Mouse (Mus musculus) kidney, embryonic 15.5 days (tissue): ENCODE results near the gene Hoxa1. TPM values are rescaled to one million over a fixed set of nuclear protein-coding genes. Genes with fewer than 3 reads are reported as not detected.
A peak's percentile ranks its signal among the peaks of the same experiment; 100 is the strongest.

Experiments
- ATAC-seq: fragments of 200-750 bp; cut with Nextera tagmentation; replicated peaks from 2 replicates; pipeline ENCODE4 v1.8.0; 2017; ENCODE audit warnings: moderate TSS enrichment; ENCODE audit not compliant: low FRiP score
- H3K27ac ChIP-seq: fragments of 300-500 bp; sonication (generic); 2 replicates; pipeline ENCODE4 v1.5.1; 2015; ENCODE audit warnings: mild to moderate bottlenecking, inconsistent platforms
- H3K27me3 ChIP-seq: fragments of 300-500 bp; sonication (generic); 2 replicates; pipeline ENCODE4 v1.6.1; 2015; ENCODE audit warnings: inconsistent platforms
- H3K36me3 ChIP-seq: fragments of 300-500 bp; sonication (generic); 2 replicates; pipeline ENCODE4 v1.6.1; 2015; ENCODE audit warnings: inconsistent platforms
- H3K4me1 ChIP-seq: fragments of 300-500 bp; sonication (generic); 2 replicates; pipeline ENCODE4 v1.6.1; 2015; ENCODE audit warnings: inconsistent platforms
- H3K4me2 ChIP-seq: fragments of 300-500 bp; sonication (generic); 2 replicates; pipeline ENCODE4 v1.6.1; 2015; ENCODE audit warnings: moderate library complexity, mild to moderate bottlenecking, inconsistent platforms
- H3K4me3 ChIP-seq: fragments of 300-500 bp; sonication (generic); replicated peaks from 2 replicates; pipeline ENCODE4 v1.5.1; 2015; ENCODE audit warnings: mild to moderate bottlenecking, inconsistent platforms
- H3K9ac ChIP-seq: fragments of 300-500 bp; sonication (generic); 2 replicates; pipeline ENCODE4 v1.6.1; 2015; ENCODE audit warnings: mild to moderate bottlenecking, inconsistent platforms
- H3K9me3 ChIP-seq: fragments of 300-500 bp; sonication (generic); replicated peaks from 2 replicates; pipeline ENCODE4 v1.6.1; 2016; ENCODE audit warnings: inconsistent platforms
- WGBS: fragments of 180-500 bp; shearing (Covaris S2); methylation state at CpG from one replicate; pipeline ENCODE4 v1.1.7; 2015; ENCODE audit warnings: mixed read lengths; 5-methylcytosine and 5-hydroxymethylcytosine counted together
- polyA plus RNA-seq: library from polyadenylated mRNA; unstranded; fragments of >200 nt; fragmentation: Nextera tagmentation; extraction: Ambion mirVana; gene quantifications from 2 replicates; pipeline ENCODE4 v1.2.1, GENCODE M21; 2015

Gene Hoxa1
- polyA plus RNA-seq, 1 experiment from 2014 or later, result 0.81 TPM

DNA sequence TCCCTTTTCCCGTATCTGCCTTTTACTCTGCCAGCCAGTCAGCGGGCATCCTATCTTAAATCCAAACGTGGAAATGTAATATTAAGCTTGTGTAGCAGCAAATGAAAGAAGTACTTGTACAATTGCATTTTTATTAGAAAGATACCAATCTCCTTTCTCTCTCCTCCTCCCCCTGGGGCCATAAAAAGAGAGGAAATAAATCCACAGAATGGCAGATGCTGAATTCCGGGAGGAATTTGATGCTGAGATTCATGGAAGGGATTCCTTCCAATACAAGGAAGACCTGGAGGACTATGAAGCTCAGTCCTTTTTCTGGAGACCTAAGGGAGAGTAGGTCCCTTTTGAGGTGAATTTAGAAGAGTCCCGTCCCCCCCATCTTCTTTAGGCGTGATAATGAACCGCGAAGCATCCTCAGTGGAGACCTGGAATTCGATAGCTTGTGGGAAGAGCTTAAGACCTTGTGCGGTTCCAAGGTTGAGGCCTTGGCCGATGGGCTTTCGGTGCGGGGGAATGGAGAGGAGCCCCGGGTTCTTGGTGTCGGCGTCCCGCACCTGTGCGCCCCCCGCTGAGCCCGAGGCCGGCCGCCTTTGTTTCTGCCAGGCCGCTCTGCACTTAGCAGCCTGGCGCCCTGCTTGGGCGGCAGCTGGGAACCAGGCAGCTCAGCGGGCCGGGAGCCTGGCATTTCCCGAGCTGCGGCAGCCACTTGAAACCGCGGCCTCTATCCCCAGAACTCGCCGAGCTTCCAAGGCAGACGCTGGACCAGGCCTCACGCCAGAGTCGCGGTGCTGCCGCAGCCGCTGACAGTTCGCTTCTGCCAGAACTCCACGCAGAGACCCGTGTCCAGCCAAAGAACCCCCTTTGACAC lies 10.3 kb upstream of the Hoxa1 start:
- Histone ChIP-seq H3K9ac (peak overlapping the region; percentile 23; the same call in 1 of the 2 replicates), H3K27me3 (no peaks in the 10 kb centered on the region), H3K4me3 (peak overlapping the region; percentile 14), H3K27ac (peak overlapping the region; percentile 90), H3K9me3 (no peaks in the 10 kb centered on the region), H3K4me1 (peaks cover 95% of the 10 kb centered on the region), H3K4me2 (peak overlapping the region; percentile 49), H3K36me3 (0 out of 2 replicates have a peak, but pooled peaks cover 4% of the 10 kb centered on the region)
- no peak for ATAC-seq
- 10% methylated on average over 42 of the region's 42 CpGs for WGBS

- H3K9me3 ChIP-seq, result no peaks in the 10 kb centered on the region
- H3K27me3 ChIP-seq, result no peaks in the 10 kb centered on the region
- 0 out of 2 replicates have a peak, but pooled peaks cover 4% of the 10 kb centered on the region for H3K36me3 ChIP-seq
- 33% methylated on average over 14 of the region's 14 CpGs for WGBS
- H3K27ac ChIP-seq, result peak overlapping the region; percentile 90
- H3K4me2 ChIP-seq, result 0 out of 2 replicates have a peak overlapping the region, but pooled peaks have one; percentile 49
- H3K9ac ChIP-seq, result no peak overlapping the region
- no peak for ATAC-seq
- H3K4me1 ChIP-seq, result peaks cover 95% of the 10 kb centered on the region
- H3K4me3 ChIP-seq, result no peak overlapping the region
Measured at GRCm38 (mm10) chr6:52167736-52168161, 9.6 kb upstream of the Hoxa1 start.

DNA sequence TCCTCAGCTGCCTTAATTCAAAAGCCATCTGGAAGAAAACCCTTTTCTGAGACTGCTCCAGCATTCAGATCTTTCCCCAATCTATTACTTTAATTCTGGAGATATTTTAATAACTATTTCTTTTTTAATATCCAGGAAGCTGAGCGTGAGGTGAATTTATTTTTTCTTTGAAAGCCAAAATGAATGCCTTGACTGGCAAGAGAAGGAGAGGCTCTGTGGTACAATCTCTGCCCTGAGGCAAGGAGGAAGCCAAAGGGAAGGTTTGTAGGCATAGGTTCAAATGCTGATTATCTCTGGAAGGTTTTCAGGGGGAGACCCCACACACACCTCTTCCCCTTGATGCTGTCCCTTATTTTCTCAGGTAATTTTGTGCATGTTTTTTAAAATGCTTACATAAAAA lies 9.1 kb upstream of the Hoxa1 start:
- Histone ChIP-seq H3K27ac (peak overlapping the region; percentile 90), H3K4me1 (peaks cover 94% of the 10 kb centered on the region), H3K9me3 (no peaks in the 10 kb centered on the region), H3K9ac (no peak overlapping the region), H3K27me3 (no peaks in the 10 kb centered on the region), H3K4me3 (0 out of 2 replicates have a peak overlapping the region, but pooled peaks have one; percentile 3), H3K36me3 (0 out of 2 replicates have a peak, but pooled peaks cover 4% of the 10 kb centered on the region), H3K4me2 (peak overlapping the region; percentile 49; the same call in 1 of the 2 replicates)
- no peak for ATAC-seq
- WGBS, result 47% methylated on average over 1 of the region's 1 CpGs

GRCm38 (mm10) chr6:52166431-52167077 lies 8.4 kb upstream of the Hoxa1 start:
- no peaks in the 10 kb centered on the region for H3K9me3 ChIP-seq
- no peaks in the 10 kb centered on the region for H3K27me3 ChIP-seq
- H3K4me1 ChIP-seq, result peaks cover 94% of the 10 kb centered on the region
- peak overlapping the region; percentile 12; the same call in 1 of the 2 replicates for H3K9ac ChIP-seq
- peak overlapping the region; percentile 49; the same call in 1 of the 2 replicates for H3K4me2 ChIP-seq
- WGBS, result 28% methylated on average over 4 of the region's 4 CpGs
- no peak for ATAC-seq
- 0 out of 2 replicates have a peak, but pooled peaks cover 4% of the 10 kb centered on the region for H3K36me3 ChIP-seq
- H3K4me3 ChIP-seq, result 0 out of 2 replicates have a peak overlapping the region, but pooled peaks have one; percentile 3
- H3K27ac ChIP-seq, result peak overlapping the region; percentile 90

DNA sequence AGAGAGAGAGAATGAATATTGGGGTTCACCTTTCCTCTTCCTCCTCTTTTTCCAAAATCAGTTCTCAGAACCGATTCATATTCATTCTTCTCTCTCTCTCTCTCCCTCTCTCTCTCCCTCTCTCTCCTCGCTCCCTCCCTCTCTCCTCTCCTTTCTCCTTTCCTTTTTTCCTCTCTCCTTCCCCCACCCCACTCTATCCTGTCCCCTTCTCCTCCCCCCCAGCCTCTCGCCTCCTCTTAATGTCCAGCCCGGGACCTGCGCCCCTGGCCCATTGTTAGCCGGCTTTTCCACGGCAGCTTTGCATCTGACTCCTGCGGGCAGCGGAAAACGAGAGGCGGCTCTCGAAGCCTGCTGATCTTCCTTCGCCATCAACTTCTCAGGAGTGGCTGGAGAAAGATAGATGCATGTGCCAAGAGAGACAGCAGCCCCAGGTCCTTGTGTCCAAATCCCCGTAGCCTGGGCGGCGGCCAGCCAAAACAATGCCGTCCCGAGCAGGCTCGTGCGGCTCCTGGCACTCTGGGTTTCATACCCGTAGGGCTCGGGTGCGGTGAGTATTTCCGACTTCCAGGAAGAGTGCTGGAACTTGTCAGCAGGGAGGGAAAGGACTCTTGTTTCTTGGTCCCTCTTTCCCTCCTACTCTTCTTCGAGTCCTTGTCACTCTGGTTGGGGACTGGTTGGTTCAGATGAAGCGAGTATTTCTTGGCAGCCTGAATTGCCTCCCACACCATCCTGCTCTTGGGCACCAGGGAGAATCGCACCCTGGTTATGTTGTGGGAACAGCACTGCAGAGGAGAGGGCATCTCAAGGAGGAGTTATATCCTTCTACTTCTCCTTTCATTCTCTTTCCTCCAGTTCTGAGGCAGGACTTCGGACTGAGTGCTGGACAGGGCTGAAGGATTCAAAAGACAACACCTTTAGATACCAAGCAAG lies 7.6 kb upstream of the Hoxa1 start:
- Histone ChIP-seq H3K4me1 (peaks cover 91% of the 10 kb centered on the region), H3K4me2 (peak overlapping the region; percentile 77), H3K36me3 (0 out of 2 replicates have a peak, but pooled peaks cover 4% of the 10 kb centered on the region), H3K9me3 (no peaks in the 10 kb centered on the region), H3K27me3 (no peaks in the 10 kb centered on the region), H3K4me3 (peak overlapping the region; percentile 19), H3K9ac (peak overlapping the region; percentile 21), H3K27ac (peak overlapping the region; percentile 90)
- ATAC-seq, result no peak
- 6% methylated on average over 28 of the region's 28 CpGs for WGBS

GRCm38 (mm10) chr6:52164626-52165440 lies 6.7 kb upstream of the Hoxa1 start, which contains the start of gene Hoxa2:
Hoxa2 (minus strand) TSS chr6:52164831.
- Histone ChIP-seq H3K4me2 (peak within 1 kb of the TSS; percentile 77), H3K4me1 (peaks cover 91% of the 10 kb centered on the region), H3K9ac (peak within 1 kb of the TSS; percentile 54), H3K4me3 (peak within 1 kb of the TSS; percentile 44), H3K27me3 (no peaks in the 10 kb centered on the region), H3K9me3 (no peaks in the 10 kb centered on the region), H3K27ac (peak within 1 kb of the TSS; percentile 90), H3K36me3 (0 out of 2 replicates have a peak, but pooled peaks cover under 1% of the 10 kb centered on the region)
- ATAC-seq, result peak; percentile 24; the same call in 1 of the 2 replicates
- 1% methylated on average over 25 of the region's 25 CpGs for WGBS

DNA sequence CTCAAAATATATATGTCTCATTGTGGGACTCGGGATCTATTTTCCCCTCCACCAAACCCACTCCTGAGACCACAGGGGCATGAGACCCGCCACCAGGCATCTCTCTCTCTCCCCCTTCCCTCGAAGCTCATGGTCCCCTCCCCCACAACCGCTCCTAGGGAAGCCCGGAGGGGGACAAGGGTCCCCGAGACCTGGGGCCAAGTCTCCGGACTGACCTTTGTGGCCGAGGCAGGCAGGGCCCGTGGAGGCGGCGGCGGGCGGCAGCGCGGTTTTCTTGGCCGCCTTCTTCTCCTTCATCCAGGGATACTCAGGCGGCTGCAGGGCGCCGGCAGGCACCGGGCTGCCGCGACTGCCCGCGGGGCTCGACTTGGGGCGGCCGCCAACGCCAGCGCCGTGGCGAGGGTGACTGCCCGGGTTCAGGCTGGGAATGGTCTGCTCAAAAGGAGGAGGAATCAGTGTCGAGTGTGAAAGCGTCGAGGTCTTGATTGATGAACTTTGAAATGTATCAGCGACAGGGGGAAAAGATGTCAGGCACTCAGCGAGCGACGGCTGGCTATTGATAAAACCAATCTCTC lies 6.0 kb upstream of the Hoxa1 start:
- H3K27me3 ChIP-seq, result no peaks in the 10 kb centered on the region
- ATAC-seq, result no peak
- peak overlapping the region; percentile 77 for H3K4me2 ChIP-seq

GRCm38 (mm10) chr6:52163366-52164031 lies 5.4 kb upstream of the Hoxa1 start:
- Histone ChIP-seq H3K9me3 (no peaks in the 10 kb centered on the region), H3K36me3 (no peaks in the 10 kb centered on the region), H3K9ac (peak overlapping the region; percentile 54; the same call in 1 of the 2 replicates), H3K27me3 (no peaks in the 10 kb centered on the region), H3K4me2 (peak overlapping the region; percentile 77), H3K4me3 (peak overlapping the region; percentile 44), H3K4me1 (peaks cover 95% of the 10 kb centered on the region), H3K27ac (peak overlapping the region; percentile 90)
- WGBS, result 13% methylated on average over 17 of the region's 17 CpGs
- no peak for ATAC-seq

More for the DNA sequence above, 6.0 kb upstream of the Hoxa1 start:
- Histone ChIP-seq H3K9ac (peak overlapping the region; percentile 54), H3K36me3 (no peaks in the 10 kb centered on the region), H3K27ac (peak overlapping the region; percentile 90), H3K4me1 (peaks cover 94% of the 10 kb centered on the region), H3K9me3 (no peaks in the 10 kb centered on the region), H3K4me3 (peak overlapping the region; percentile 44)
- 2% methylated on average over 39 of the region's 39 CpGs for WGBS

DNA sequence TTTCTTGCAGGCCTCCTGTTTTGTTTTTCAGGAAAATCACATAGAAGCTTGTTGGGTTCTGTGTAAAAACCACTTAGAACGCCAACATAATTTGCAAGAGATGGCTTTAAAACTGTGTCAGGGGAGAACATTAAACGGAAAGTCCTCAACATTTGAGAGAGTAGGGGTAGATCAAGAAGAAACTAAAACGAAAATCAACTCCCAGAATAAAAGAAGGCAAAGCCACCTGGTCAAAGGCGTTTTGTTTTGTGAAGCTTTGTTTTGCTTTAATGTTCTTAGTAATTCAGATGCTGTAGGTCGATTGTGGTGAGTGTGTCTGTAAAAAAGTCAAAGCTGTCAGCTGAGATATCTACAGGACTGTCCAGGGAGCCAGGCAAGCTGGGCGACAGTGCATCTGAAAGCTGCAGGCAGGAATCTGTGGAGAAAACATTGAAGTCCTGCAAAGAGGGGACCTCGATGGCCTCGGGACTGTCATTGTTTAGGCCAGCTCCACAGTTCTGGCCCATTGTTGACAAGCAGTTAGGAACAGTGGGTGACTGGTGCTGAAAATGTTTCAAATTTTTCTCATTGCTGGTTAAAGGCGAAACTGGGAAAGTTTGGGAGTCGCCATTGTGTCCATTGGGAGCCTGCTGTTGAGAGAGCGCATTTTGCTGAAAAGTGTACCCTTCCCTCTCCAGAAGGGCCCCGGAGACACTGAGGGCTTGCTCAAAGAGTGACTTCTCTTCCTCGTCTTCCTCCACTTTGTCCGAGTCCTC lies 4.7 kb upstream of the Hoxa1 start:
- Histone ChIP-seq H3K9ac (no peak overlapping the region), H3K36me3 (no peaks in the 10 kb centered on the region), H3K27ac (peak overlapping the region; percentile 90), H3K4me2 (peak overlapping the region; percentile 77), H3K4me3 (peak overlapping the region; percentile 44), H3K4me1 (peaks cover 92% of the 10 kb centered on the region), H3K27me3 (peaks cover 4% of the 10 kb centered on the region), H3K9me3 (no peaks in the 10 kb centered on the region)
- ATAC-seq, result no peak
- WGBS, result 27% methylated on average over 14 of the region's 14 CpGs
